Comparison of ENCODE assay signal across 32 mouse cellular contexts in the genomic region with DNA sequence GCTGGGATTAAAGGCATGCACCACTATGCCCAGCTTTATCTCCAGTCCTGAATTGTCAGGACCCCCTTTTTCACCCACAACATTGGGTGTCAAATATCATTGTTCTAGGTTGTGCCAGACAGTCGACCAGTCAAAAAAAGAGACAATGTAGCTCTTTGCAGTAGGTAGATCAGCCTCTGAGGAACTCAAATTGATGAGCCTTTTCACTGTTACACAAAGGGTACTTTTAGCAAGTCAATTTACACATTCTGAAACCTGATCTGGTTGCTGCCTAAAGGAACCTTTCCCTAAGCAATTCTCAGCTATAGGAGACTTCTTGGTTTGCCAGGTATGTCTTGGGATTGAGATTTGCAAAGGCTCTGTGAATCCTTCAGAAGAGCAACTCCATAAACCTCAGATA. TPM values are rescaled to one million over a fixed set of nuclear protein-coding genes. Genes with fewer than 3 reads are reported as not detected.
A peak's percentile ranks its signal among the peaks of the same experiment; 100 is the strongest.
DNase-seq lines count a peak whose midpoint lies in the region; ATAC-seq and TF ChIP-seq lines count a peak whose summit lies in the region.
"Had no signal": no experiment of that assay in that cellular context is flagged by ENCODE, and none has a peak within 500 bp of the region (broad histone marks: within the 10 kb centered on the region; RNA-seq: fewer than 3 reads in every experiment).

No protein-coding gene starts in this region.

- H3K9me3 ChIP-seq in forebrain, embryonic 13.5 days (replicated peaks): no peaks in the 10 kb centered on the region
- H3K9me3 ChIP-seq: embryonic facial prominence, embryonic 13.5 days; embryonic facial prominence, embryonic 15.5 days; forebrain, embryonic 10.5 days; forebrain, embryonic 12.5 days; forebrain, embryonic 15.5 days; G1E had no signal

- ATAC-seq in forebrain, embryonic 13.5 days: no peak
- ATAC-seq: activated CD4-positive, CD25-positive, alpha-beta regulatory T cell, adult 4 months; forebrain, embryonic 15.5 days; forebrain, postnatal 0 days; Patski had no signal

- H3K27ac ChIP-seq in bone marrow macrophage, adult 2 months (ENCODE audit: insufficient read depth, low read depth, low read length): peak overlapping the region; percentile 91
- H3K27ac ChIP-seq in forebrain, embryonic 13.5 days: no peak overlapping the region
- H3K27ac ChIP-seq: embryonic facial prominence, embryonic 13.5 days; embryonic facial prominence, embryonic 15.5 days; forebrain, embryonic 10.5 days; forebrain, embryonic 12.5 days; forebrain, embryonic 15.5 days had no signal

- no peak overlapping the region for H3K9ac ChIP-seq in forebrain, embryonic 13.5 days
- H3K9ac ChIP-seq: embryonic facial prominence, embryonic 13.5 days; embryonic facial prominence, embryonic 15.5 days; forebrain, embryonic 12.5 days; forebrain, embryonic 15.5 days; forebrain, postnatal 0 days had no signal

- H3K4me2 ChIP-seq in forebrain, embryonic 13.5 days: no peak overlapping the region
- H3K4me2 ChIP-seq: embryonic facial prominence, embryonic 13.5 days; embryonic facial prominence, embryonic 15.5 days; forebrain, embryonic 12.5 days; forebrain, embryonic 15.5 days had no signal

- TF ChIP-seq POLR2A in bone marrow macrophage, adult 2 months (IDR thresholded peaks at IDR 0.05; ENCODE audit: borderline replicate concordance, low read depth, low read length): no peak

- TF ChIP-seq CTCF in bone marrow macrophage, adult 2 months (IDR thresholded peaks at IDR 0.05; ENCODE audit: low read depth, low read length): no peak

- H3K4me3 ChIP-seq in bone marrow macrophage, adult 2 months (ENCODE audit: insufficient read depth, low read length): no peak overlapping the region
- no peak overlapping the region for H3K4me3 ChIP-seq in forebrain, embryonic 13.5 days
- H3K4me3 ChIP-seq: embryonic facial prominence, embryonic 13.5 days; embryonic facial prominence, embryonic 15.5 days; erythroblast, embryonic 14.5 days; forebrain, embryonic 10.5 days; forebrain, embryonic 12.5 days; forebrain, embryonic 15.5 days had no signal

- peak; percentile 76 for DNase-seq in ES-CJ7 (ENCODE audit: low read depth, low spot score)
- peak; percentile 80 for DNase-seq in R1 (ENCODE audit: low read depth, low spot score)
- DNase-seq in layer of hippocampus, postnatal 36 days: no peak
- no peak for DNase-seq in left cerebral cortex, adult 8-10 months (ENCODE audit: low spot score in 2 of 2)
- no peak for DNase-seq in heart, adult 18-20 months
- DNase-seq: adrenal gland, adult 8-10 months; adrenal gland, postnatal 14 days; adrenal gland, postnatal 36 days; cerebellum, adult 11 months; cerebellum, adult 18-20 months; cerebellum, adult 8-10 months; cerebellum, adult 9-11 months; cerebellum, postnatal 14 days; cerebellum, postnatal 36 days; embryo, embryonic 11 days; forebrain, postnatal 0 days had no signal

- H3K4me1 ChIP-seq in bone marrow macrophage, adult 2 months (ENCODE audit: control insufficient read depth, insufficient read depth, low read length): peaks cover 13% of the 10 kb centered on the region
- no peaks in the 10 kb centered on the region for H3K4me1 ChIP-seq in forebrain, embryonic 13.5 days
- H3K4me1 ChIP-seq: embryonic facial prominence, embryonic 13.5 days; embryonic facial prominence, embryonic 15.5 days; forebrain, embryonic 10.5 days; forebrain, embryonic 12.5 days; forebrain, embryonic 15.5 days had no signal

- WGBS in forebrain, embryonic 13.5 days: 48% methylated on average over 1 of the region's 1 CpGs

- H3K27me3 ChIP-seq in forebrain, embryonic 13.5 days: no peaks in the 10 kb centered on the region
- H3K27me3 ChIP-seq: embryonic facial prominence, embryonic 13.5 days; embryonic facial prominence, embryonic 15.5 days; forebrain, embryonic 12.5 days; forebrain, embryonic 15.5 days; Patski had no signal

- H3K36me3 ChIP-seq in forebrain, embryonic 13.5 days (ENCODE audit: poor library complexity, severe bottlenecking): no peaks in the 10 kb centered on the region
- H3K36me3 ChIP-seq: embryonic facial prominence, embryonic 13.5 days; embryonic facial prominence, embryonic 15.5 days; forebrain, embryonic 10.5 days; forebrain, embryonic 12.5 days; forebrain, embryonic 15.5 days; G1E had no signal

RNA-seq across cellular contexts. Expression of gene Cntf, which starts 34.4 kb away (rescaled TPM):
- 1.3 and 2.0 TPM in 2 replicates for polyA plus RNA-seq in bone marrow macrophage, adult 2 months (2012; ENCODE audit: insufficient read depth, insufficient read length, missing spikeins)
- 1.9 and 2.3 TPM in 2 replicates for polyA plus RNA-seq in forebrain, embryonic 13.5 days (2015; fragmentation: Nextera tagmentation; extraction: Ambion mirVana)
- 1 to 10 TPM; 2.9 to 4.1 TPM for total RNA-seq in layer of hippocampus, postnatal 36 days (2021)
- total RNA-seq in left cerebral cortex, adult 8-10 months (2022): 1 to 10 TPM; 3.2 to 4.3 (median 3.4) TPM
- total RNA-seq in heart, adult 18-20 months (2021): 1 to 10 TPM in 1 of 2 experiments, under 1 TPM in 1; 0.94 to 1.7 TPM

RNA-seq across cellular contexts. Expression of gene Keg1, which starts 35.5 kb away (rescaled TPM):
- not detected in 2 replicates for polyA plus RNA-seq in bone marrow macrophage, adult 2 months (2012; ENCODE audit: insufficient read depth, insufficient read length, missing spikeins)
- not detected in 2 replicates for polyA plus RNA-seq in forebrain, embryonic 13.5 days (2015; fragmentation: Nextera tagmentation; extraction: Ambion mirVana)
- not detected for total RNA-seq in layer of hippocampus, postnatal 36 days (2021)
- not detected for total RNA-seq in left cerebral cortex, adult 8-10 months (2022)
- not detected for total RNA-seq in heart, adult 18-20 months (2021)
- total RNA-seq: adrenal gland, postnatal 36 days; common myeloid progenitor, adult 5-6 weeks; forebrain, postnatal 0 days had no signal
- polyA plus RNA-seq: activated CD4-positive, CD25-positive, alpha-beta regulatory T cell, adult 4 months; brain, embryonic 14.5 days; C2C12; embryonic facial prominence, embryonic 11.5 days; embryonic facial prominence, embryonic 13.5 days; embryonic facial prominence, embryonic 15.5 days; erythroblast, embryonic 14.5 days; forebrain, embryonic 10.5 days; forebrain, embryonic 12.5 days; forebrain, embryonic 15.5 days; forebrain, postnatal 0 days; G1E had no signal

RNA-seq across cellular contexts. Expression of gene Olfr1443, which starts 53.1 kb away (rescaled TPM):
- not detected in 2 replicates for polyA plus RNA-seq in bone marrow macrophage, adult 2 months (2012; ENCODE audit: insufficient read depth, insufficient read length, missing spikeins)
- polyA plus RNA-seq in forebrain, embryonic 13.5 days (2015; fragmentation: Nextera tagmentation; extraction: Ambion mirVana): not detected in 2 replicates
- not detected for total RNA-seq in layer of hippocampus, postnatal 36 days (2021)
- total RNA-seq in left cerebral cortex, adult 8-10 months (2022): not detected
- not detected for total RNA-seq in heart, adult 18-20 months (2021)
- total RNA-seq: adrenal gland, adult 18-20 months; adrenal gland, adult 8-10 months; adrenal gland, postnatal 14 days; adrenal gland, postnatal 36 days; common myeloid progenitor, adult 5-6 weeks; forebrain, postnatal 0 days had no signal
- polyA plus RNA-seq: activated CD4-positive, CD25-positive, alpha-beta regulatory T cell, adult 4 months; brain, embryonic 14.5 days; C2C12; embryonic facial prominence, embryonic 11.5 days; embryonic facial prominence, embryonic 13.5 days; embryonic facial prominence, embryonic 15.5 days; erythroblast, embryonic 14.5 days; forebrain, embryonic 10.5 days; forebrain, embryonic 12.5 days; forebrain, embryonic 15.5 days; forebrain, postnatal 0 days; G1E; Patski had no signal

Comparison
In these comparisons a context has a peak if more than half of its experiments do, and no peak if none do; other contexts are left out.
1. DNase-seq: peak in ES-CJ7 (single experiment) and R1 (single experiment); none in layer of hippocampus, postnatal 36 days (0 of 2), left cerebral cortex, adult 8-10 months (0 of 2) and heart, adult 18-20 months (0 of 2).